Mouse (Mus musculus): ENCODE results near the gene Agtpbp1. TPM values are rescaled to one million over a fixed set of nuclear protein-coding genes. Genes with fewer than 3 reads are reported as not detected.
"Not testable (repeated sequence)": the region's sequence is repeated elsewhere in the genome, so short reads cannot be mapped to it uniquely, and the experiment has no call there.

Agtpbp1 gene
- polyA plus RNA-seq, 1 experiment from 2014 or later = 9.2 TPM

DNA sequence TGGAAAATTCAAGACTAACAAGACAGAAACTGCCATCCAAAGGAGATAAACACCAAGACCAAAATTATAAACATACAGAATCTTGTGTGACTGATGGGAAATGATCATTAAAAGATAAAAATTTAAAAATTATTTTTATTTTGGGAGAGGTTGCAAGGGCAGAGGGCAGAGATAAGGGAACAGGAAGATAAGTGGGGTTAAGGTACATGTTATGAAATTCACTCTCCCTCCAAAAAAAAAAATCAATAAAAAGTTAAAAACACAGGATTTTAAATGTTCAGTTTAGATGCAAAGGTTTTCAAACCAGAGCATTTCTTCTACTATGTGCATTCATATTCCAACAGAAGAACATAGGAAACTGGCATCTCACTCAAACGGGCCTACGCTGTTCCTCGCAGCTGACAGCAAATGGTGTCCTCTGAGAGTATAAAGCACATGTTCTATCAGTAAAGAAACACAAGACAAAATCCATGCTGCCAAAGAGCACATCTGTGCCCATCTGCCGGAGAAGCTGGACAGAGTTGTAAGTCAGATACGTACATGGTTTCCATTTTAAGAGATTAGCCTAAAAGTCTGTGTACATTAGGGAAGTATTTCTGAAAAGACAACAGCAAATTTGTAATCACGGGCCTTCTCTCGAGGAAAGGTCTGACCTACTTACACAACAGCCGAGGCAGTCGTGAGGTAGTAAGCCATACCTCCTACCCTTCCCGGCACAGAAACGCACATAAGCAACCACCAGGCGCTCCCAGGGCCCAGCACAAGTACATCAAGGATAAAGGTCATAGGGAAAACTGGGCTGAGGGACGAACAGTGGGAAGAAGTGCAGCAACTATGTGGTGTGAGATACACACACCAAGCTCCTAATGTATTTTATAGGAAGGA, 104.2 kb downstream of the Agtpbp1 start:
- Histone ChIP-seq H3K27ac (no peak overlapping the region), H3K4me3 (replicated peaks) (no peak overlapping the region), H3K36me3 (peaks cover 24% of the 10 kb centered on the region), H3K4me2 (no peak overlapping the region), H3K4me1 (replicated peaks) (no peaks in the 10 kb centered on the region), H3K27me3 (no peaks in the 10 kb centered on the region), H3K9ac (no peak overlapping the region), H3K9me3 (replicated peaks) (no peaks in the 10 kb centered on the region)
- WGBS (ENCODE audit: insufficient replicate concordance) = 73% methylated on average over 13 of the region's 13 CpGs
- ATAC-seq (ENCODE audit: low read depth) (no peak), DNase-seq (no peak)

GRCm38 (mm10) chr13:59477928-59478327, 107.1 kb downstream of the Agtpbp1 start:
- H3K9ac ChIP-seq = not testable (repeated sequence)

DNA sequence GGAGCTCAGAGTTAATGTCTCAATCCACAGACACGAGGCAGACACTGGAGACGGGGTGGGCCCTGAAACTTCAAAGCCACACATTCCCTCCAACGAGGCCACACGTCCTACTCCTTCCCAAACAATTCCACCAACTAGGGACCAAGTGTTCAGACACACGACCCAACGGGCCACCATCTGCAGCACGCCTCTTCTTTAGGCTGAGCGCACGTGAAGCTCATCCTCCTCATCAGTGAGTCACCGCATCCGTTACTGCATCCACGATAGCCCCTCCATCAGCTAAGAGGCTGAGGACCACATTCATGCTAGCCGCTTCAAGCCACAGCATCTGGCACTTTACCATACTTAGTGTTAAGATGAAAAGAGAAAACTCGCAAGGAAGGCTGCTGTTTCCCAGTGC, 107.6 kb downstream of the Agtpbp1 start:
- DNase-seq (no peak), ATAC-seq (ENCODE audit: low read depth) (no peak)
- Histone ChIP-seq H3K9ac (no peak overlapping the region), H3K9me3 (replicated peaks) (no peaks in the 10 kb centered on the region), H3K4me1 (replicated peaks) (no peaks in the 10 kb centered on the region), H3K4me3 (replicated peaks) (no peak overlapping the region), H3K27ac (no peak overlapping the region), H3K4me2 (no peak overlapping the region), H3K27me3 (no peaks in the 10 kb centered on the region), H3K36me3 (peaks cover 37% of the 10 kb centered on the region)
- WGBS (ENCODE audit: insufficient replicate concordance) = 85% methylated on average over 14 of the region's 14 CpGs

More at GRCm38 (mm10) chr13:59477928-59478327, 107.1 kb downstream of the Agtpbp1 start:
- 73% methylated on average over 7 of the region's 7 CpGs for WGBS (ENCODE audit: insufficient replicate concordance)
- peaks cover 37% of the 10 kb centered on the region for H3K36me3 ChIP-seq
- H3K27ac ChIP-seq; H3K4me3 ChIP-seq (replicated peaks); H3K27me3 ChIP-seq; H3K4me1 ChIP-seq (replicated peaks); DNase-seq; H3K9me3 ChIP-seq (replicated peaks); ATAC-seq (ENCODE audit: low read depth); H3K4me2 ChIP-seq: not testable (repeated sequence)

GRCm38 (mm10) chr13:59474973-59475372, 110.1 kb downstream of the Agtpbp1 start:
- Histone ChIP-seq H3K27ac (no peak overlapping the region), H3K27me3 (no peaks in the 10 kb centered on the region), H3K4me1 (replicated peaks) (no peaks in the 10 kb centered on the region), H3K4me2 (no peak overlapping the region), H3K4me3 (replicated peaks) (no peak overlapping the region), H3K9me3 (replicated peaks) (no peaks in the 10 kb centered on the region), H3K36me3 (peaks cover 40% of the 10 kb centered on the region), H3K9ac (no peak overlapping the region)
- WGBS (ENCODE audit: insufficient replicate concordance) = 76% methylated on average over 8 of the region's 8 CpGs
- no peak for DNase-seq
- ATAC-seq (ENCODE audit: low read depth) = no peak

DNA sequence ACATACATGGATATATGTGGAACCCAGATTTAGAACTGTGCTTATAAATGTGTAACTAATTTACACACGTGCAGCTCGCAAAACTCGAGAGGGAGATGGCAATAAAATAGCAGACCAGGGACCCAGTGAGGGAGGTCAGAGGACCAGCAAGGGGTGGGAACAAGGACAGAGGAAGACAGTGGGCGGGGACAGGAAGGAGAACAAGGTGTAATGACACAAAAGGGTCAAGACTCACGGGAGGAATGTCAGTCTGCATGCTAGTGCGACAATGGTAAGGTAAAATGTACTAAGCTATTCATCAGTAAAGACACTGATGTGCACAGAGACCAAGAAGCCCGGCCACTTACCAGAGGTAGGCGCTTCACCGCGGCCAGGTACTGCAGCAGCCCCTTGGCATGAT, 111.7 kb downstream of the Agtpbp1 start:
- 72% methylated on average over 10 of the region's 10 CpGs for WGBS (ENCODE audit: insufficient replicate concordance)
- H3K4me2 ChIP-seq = no peak overlapping the region
- ATAC-seq (ENCODE audit: low read depth) (no peak), DNase-seq (no peak)
- no peak overlapping the region for H3K4me3 ChIP-seq (replicated peaks)
- peaks cover 40% of the 10 kb centered on the region for H3K36me3 ChIP-seq
- H3K4me1 ChIP-seq (replicated peaks) = no peaks in the 10 kb centered on the region
- H3K27me3 ChIP-seq = no peaks in the 10 kb centered on the region
- H3K27ac ChIP-seq = no peak overlapping the region
- no peak overlapping the region for H3K9ac ChIP-seq
- no peaks in the 10 kb centered on the region for H3K9me3 ChIP-seq (replicated peaks)

DNA sequence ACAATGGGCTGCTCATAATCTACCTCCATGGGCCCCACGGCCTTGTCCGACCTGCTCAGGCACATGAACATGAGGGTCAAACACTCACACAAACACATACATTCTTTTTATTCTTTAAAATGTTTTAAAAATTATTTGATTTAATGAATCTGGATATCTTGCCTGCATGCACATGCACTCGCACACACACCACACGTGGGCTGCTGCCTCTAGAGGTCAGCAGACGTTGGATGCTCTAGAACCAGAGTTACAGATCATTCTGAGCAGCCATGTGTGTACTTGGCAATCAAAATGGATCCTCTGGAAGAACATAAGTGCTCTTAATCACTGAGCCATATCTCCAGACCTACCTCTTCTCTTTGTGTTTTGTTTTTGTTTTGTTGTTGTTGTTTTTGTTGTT, 112.8 kb downstream of the Agtpbp1 start:
- peaks cover 36% of the 10 kb centered on the region; the same call in 1 of the 2 replicates for H3K36me3 ChIP-seq
- H3K27ac ChIP-seq = no peak overlapping the region
- 83% methylated on average over 5 of the region's 5 CpGs for WGBS (ENCODE audit: insufficient replicate concordance)
- DNase-seq (no peak), ATAC-seq (ENCODE audit: low read depth) (no peak)
- no peaks in the 10 kb centered on the region for H3K27me3 ChIP-seq
- H3K9ac ChIP-seq = no peak overlapping the region
- H3K9me3 ChIP-seq (replicated peaks) = no peaks in the 10 kb centered on the region
- H3K4me1 ChIP-seq (replicated peaks) = no peaks in the 10 kb centered on the region
- H3K4me2 ChIP-seq = no peak overlapping the region
- H3K4me3 ChIP-seq (replicated peaks) = no peak overlapping the region

- H3K4me3 ChIP-seq (replicated peaks) = no peak overlapping the region
- no peak for ATAC-seq (ENCODE audit: low read depth)
- WGBS (ENCODE audit: insufficient replicate concordance) = 76% methylated on average over 5 of the region's 5 CpGs
- no peak for DNase-seq
- H3K4me1 ChIP-seq (replicated peaks) = no peaks in the 10 kb centered on the region
- H3K4me2 ChIP-seq = no peak overlapping the region
- H3K9ac ChIP-seq = no peak overlapping the region
- no peaks in the 10 kb centered on the region for H3K9me3 ChIP-seq (replicated peaks)
- H3K36me3 ChIP-seq = peaks cover 29% of the 10 kb centered on the region
- H3K27me3 ChIP-seq = no peaks in the 10 kb centered on the region
- no peak overlapping the region for H3K27ac ChIP-seq
Measured at GRCm38 (mm10) chr13:59469701-59470100, 115.3 kb downstream of the Agtpbp1 start.

DNA sequence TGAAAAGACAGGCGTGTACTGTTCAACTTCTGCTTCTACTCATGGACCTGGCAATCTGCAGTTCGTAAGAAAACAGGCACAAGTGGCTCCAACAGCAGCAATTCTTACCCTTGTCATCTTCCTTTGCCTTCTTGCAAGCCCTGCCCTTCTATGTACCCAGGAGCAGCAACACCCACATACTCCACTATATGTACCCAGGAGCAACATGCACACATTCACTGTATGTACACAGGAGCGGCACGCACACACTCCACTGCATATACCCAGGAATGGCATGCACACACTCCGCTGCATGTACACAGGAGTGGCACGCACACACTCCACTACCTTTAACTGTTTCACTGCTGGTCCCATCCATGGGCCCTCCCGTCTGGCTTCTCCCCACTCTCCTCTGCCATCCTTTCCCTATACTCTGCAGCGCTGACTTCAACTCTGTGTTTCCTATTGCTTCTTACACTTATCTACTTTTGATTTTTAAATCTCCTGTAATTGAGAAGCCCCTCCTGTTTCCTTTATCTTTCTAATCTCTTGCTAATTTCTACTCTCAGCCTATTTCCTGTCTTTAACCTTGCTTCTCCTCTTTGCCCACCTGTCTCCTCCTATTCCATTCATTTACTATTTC, 116.7 kb downstream of the Agtpbp1 start:
- H3K4me2 ChIP-seq = no peak overlapping the region
- H3K9ac ChIP-seq = no peak overlapping the region
- H3K4me3 ChIP-seq (replicated peaks) = no peak overlapping the region
- H3K9me3 ChIP-seq (replicated peaks) = no peaks in the 10 kb centered on the region
- no peak overlapping the region for H3K27ac ChIP-seq
- ATAC-seq (ENCODE audit: low read depth) = no peak
- 77% methylated on average over 8 of the region's 8 CpGs for WGBS (ENCODE audit: insufficient replicate concordance)
- H3K4me1 ChIP-seq (replicated peaks) = no peaks in the 10 kb centered on the region
- no peak for DNase-seq
- H3K36me3 ChIP-seq = peaks cover 21% of the 10 kb centered on the region
- no peaks in the 10 kb centered on the region for H3K27me3 ChIP-seq

GRCm38 (mm10) chr13:59467591-59467990, 117.4 kb downstream of the Agtpbp1 start:
- no peaks in the 10 kb centered on the region for H3K4me1 ChIP-seq (replicated peaks)
- no peak overlapping the region for H3K27ac ChIP-seq
- no peak overlapping the region for H3K4me3 ChIP-seq (replicated peaks)
- DNase-seq (no peak), ATAC-seq (ENCODE audit: low read depth) (no peak)
- no peak overlapping the region for H3K9ac ChIP-seq
- H3K36me3 ChIP-seq = peaks cover 18% of the 10 kb centered on the region
- H3K27me3 ChIP-seq = no peaks in the 10 kb centered on the region
- H3K9me3 ChIP-seq (replicated peaks) = no peaks in the 10 kb centered on the region
- H3K4me2 ChIP-seq = no peak overlapping the region
- 64% methylated on average over 3 of the region's 3 CpGs for WGBS (ENCODE audit: insufficient replicate concordance)

DNA sequence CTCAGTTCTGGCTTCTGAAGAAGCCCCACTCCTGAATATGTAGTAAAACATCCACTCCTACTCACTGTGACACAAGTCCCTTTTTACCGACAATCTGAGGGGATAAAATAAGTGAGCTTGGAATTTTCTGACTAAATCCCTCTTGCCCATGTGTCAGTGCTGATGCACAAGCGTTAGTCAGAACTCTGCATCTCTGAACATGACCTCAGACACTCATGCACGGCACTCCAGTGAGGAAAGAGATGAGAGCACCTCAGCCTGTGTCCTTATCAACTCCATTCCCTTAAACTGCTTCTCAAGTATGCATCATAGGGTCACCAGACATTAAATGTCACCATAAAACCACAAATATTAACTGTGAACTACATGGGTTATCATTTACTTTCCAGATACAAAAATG, 124.1 kb downstream of the Agtpbp1 start:
- no peaks in the 10 kb centered on the region for H3K9me3 ChIP-seq (replicated peaks)
- H3K4me1 ChIP-seq (replicated peaks) = no peaks in the 10 kb centered on the region
- H3K27me3 ChIP-seq = no peaks in the 10 kb centered on the region
- 68% methylated on average over 3 of the region's 3 CpGs for WGBS (ENCODE audit: insufficient replicate concordance)
- no peak overlapping the region for H3K9ac ChIP-seq
- ATAC-seq (ENCODE audit: low read depth) (no peak), DNase-seq (no peak)
- no peak overlapping the region for H3K27ac ChIP-seq
- H3K4me2 ChIP-seq = no peak overlapping the region
- H3K4me3 ChIP-seq (replicated peaks) = no peak overlapping the region
- peaks cover 34% of the 10 kb centered on the region for H3K36me3 ChIP-seq

DNA sequence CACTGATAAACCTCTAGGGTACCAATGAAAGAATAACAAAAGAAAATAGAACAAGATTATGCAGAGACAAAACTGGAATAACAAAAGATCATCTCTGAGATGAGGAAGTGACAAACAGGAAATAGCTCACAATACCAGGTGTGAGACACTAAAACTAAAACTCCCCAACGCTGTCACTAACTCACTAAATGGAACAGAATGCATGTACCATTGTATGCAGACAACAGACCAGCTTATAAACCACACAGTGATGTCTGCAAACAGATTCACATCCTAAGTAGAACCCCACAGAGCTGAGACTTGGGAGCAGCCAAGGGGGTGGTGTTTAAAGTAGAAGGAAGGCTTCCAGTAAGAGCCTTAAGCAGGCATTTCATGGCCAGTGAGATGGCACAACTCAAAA, 128.8 kb downstream of the Agtpbp1 start:
- DNase-seq = no peak
- Histone ChIP-seq H3K27me3 (no peaks in the 10 kb centered on the region), H3K36me3 (peaks cover 28% of the 10 kb centered on the region), H3K27ac (no peak overlapping the region), H3K4me1 (replicated peaks) (peaks cover 14% of the 10 kb centered on the region), H3K9me3 (replicated peaks) (no peaks in the 10 kb centered on the region), H3K9ac (no peak overlapping the region), H3K4me3 (replicated peaks) (no peak overlapping the region), H3K4me2 (no peak overlapping the region)
- WGBS (ENCODE audit: insufficient replicate concordance) = 63% methylated on average over 1 of the region's 1 CpGs
- ATAC-seq (ENCODE audit: low read depth) = no peak

Data from liver, embryonic 13.5 days (tissue).